Mouse (Mus musculus) myocyte (in vitro differentiated cells): ENCODE measurements around the gene Cdh5.

Experiments used
- MAX ChIP-seq: IDR thresholded peaks from one replicate; pipeline ENCODE4 v1.6.1; 2011; ENCODE audit warnings: low read depth, mild to moderate bottlenecking, control low read depth
- POLR2A ChIP-seq: IDR thresholded peaks from one replicate; pipeline ENCODE4 v1.6.1; 2011; ENCODE audit warnings: low read depth, mild to moderate bottlenecking, control low read depth, moderate library complexity; ENCODE audit not compliant: insufficient read length
- SRF ChIP-seq: IDR thresholded peaks from one replicate; pipeline ENCODE4 v1.6.1; 2011; ENCODE audit warnings: low read depth; ENCODE audit not compliant: control insufficient read depth, insufficient read length
- TCF12 ChIP-seq: IDR thresholded peaks from one replicate; pipeline ENCODE4 v1.6.1; 2011; ENCODE audit warnings: mild to moderate bottlenecking, control low read depth; ENCODE audit not compliant: poor library complexity, insufficient read depth, severe bottlenecking

DNA sequence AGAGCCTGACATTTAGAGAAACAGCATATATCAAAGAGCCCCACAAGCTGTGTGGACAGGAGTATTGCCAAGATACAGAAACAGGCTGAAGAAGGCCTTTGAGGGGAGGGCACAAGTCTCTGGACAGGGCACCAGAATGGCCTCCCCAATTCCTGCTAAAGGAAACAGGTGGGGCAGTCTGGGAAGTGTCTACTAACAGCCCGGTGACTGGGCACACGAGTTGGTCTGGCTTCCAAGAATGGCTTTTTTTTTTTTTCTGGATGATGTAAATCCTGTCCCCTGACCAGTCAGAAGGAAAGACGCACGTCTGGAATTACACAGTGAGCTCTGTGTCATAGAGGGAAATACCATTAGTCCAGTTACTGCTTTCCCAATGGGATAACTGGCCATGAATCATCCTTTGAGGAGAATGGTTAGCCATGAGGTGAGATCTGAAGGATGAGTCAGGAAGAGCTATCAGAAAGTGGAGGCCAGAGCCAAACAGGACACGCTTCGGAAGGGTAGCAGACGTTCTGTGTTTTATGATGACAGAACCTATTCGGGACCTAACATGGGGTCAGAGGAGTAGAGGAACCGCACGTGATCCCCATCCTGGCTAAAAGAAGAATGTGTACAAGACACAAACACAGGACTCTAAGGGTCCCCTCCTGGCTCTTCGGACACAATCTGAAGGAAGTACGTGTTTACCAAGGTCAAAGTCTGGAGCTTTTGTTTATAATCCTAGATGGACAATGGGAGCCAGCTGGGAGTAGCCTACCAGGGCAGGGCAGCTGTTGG lies 20.4 kb downstream of the Cdh5 start:
- no peak for TF ChIP-seq MAX
- TF ChIP-seq POLR2A, result no peak
- no peak for TF ChIP-seq TCF12
- TF ChIP-seq SRF, result no peak
